ENCODE assay signal across 16 mouse cellular contexts in the genomic region with DNA sequence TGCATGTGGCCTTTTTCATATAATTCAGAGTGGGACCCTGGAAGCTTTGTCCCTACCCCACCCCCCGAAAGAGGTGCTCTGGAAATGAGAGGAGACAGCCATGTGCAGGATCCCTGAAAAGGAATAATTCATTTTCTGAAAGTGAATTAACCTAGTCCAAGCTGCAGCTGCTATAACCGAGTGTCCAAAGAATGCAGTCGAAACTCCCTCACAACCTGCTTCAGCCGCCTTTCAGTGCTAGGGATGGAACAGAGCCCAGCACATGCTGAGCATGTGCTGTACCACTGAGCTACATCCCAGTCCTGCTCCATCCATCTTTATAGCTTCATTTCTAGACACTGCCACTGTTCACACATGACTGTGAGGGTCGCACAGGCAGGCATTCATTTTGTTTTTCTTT.
DNase-seq lines count a peak whose midpoint lies in the region; ATAC-seq lines count a peak whose summit lies in the region.
"Had no signal": no experiment of that assay in that cellular context is flagged by ENCODE, and none has a peak within 500 bp of the region (broad histone marks: within the 10 kb centered on the region; RNA-seq: fewer than 3 reads in every experiment).

No protein-coding gene starts in this region.

- peak; percentile 39 for DNase-seq in cerebellum, adult 9-10 months
- DNase-seq in cerebellum, adult 11-12 months = no peak
- no peak for DNase-seq in frontal cortex, postnatal 36 days (ENCODE audit: low spot score in 2 of 2)
- peak; percentile 9 for DNase-seq in left cerebral cortex, postnatal 4 days
- no peak for DNase-seq in left cerebral cortex, adult 11 months (ENCODE audit: low spot score)
- DNase-seq in urinary bladder, postnatal 4 days (ENCODE audit: low spot score in 2 of 2) = no peak
- DNase-seq: adrenal gland, postnatal 14 days; heart, postnatal 14 days; kidney, adult 2 months; liver, embryonic 13.5 days; lung, postnatal 36 days; midbrain, embryonic 14.5 days; thymus, adult 2 months; thymus, postnatal 4 days had no signal

- intact Hi-C loops in left cerebral cortex, postnatal 4 days (cut with DNase I) = no loop called here

- peak; percentile 56 for ATAC-seq in frontal cortex, adult (ENCODE audit: low TSS enrichment)
- ATAC-seq: CD4-positive, CD25-positive, alpha-beta regulatory T cell, adult 4 months had no signal

Comparison
In these comparisons a context has a peak if more than half of its experiments do, and no peak if none do; other contexts are left out.
1. DNase-seq: peak in cerebellum, adult 9-10 months (single experiment) and left cerebral cortex, postnatal 4 days (single experiment); none in cerebellum, adult 11-12 months (single experiment), frontal cortex, postnatal 36 days (0 of 2), left cerebral cortex, adult 11 months (single experiment) and urinary bladder, postnatal 4 days (0 of 2).